Mouse (Mus musculus): ENCODE measurements around the gene Gm28048.

- TF ChIP-seq CTCF (IDR thresholded peaks at IDR 0.05; ENCODE audit: control insufficient read depth, insufficient read depth, low read length) (no peak), POLR2A (IDR thresholded peaks at IDR 0.05; ENCODE audit: borderline replicate concordance, control insufficient read depth, low read depth, low read length) (no peak)
These were observed 50.5 kb downstream of the Gm28048 start for GRCm38 (mm10) chr11:22931320-22931905.
